Mouse (Mus musculus): ENCODE measurements at regions not wholly inside any gene's neighbourhood (a gene's known extent, or its start where the extent isn't known, plus 50 kb on each side); places are given as distances from the start of the nearest gene placed in this dataset.
"Not testable (repeated sequence)": the region's sequence is repeated elsewhere in the genome, so short reads cannot be mapped to it uniquely, and the experiment has no call there.

DNA sequence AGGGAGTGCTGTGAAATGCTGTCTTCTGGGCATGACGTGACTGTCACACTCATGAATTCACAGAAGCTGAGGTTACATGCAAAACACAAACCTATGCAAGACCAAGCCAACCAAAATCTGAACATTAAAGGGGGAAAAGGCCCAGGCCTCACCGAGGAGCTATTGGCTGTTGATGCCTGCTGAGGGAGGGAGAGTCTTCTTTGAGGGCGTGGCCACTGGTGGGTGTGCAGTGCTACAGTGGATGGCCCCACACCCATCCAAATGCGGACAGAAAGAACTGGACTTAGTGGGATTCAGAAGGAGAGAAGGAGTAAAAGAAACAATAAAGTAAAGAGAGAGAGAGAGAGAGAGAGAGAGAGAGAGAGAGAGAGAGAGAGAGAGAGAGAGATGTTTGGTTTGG, 522.3 kb downstream of the Dad1 start:
- not testable (repeated sequence) for TF ChIP-seq CTCF (conservative IDR thresholded peaks at IDR 0.05; ENCODE audit: insufficient read depth, insufficient read length, low read depth, low read length); POLR2A (IDR thresholded peaks at IDR 0.05; ENCODE audit: low read depth, low read length)

Measured in kidney, adult 2 months (tissue).